Mouse (Mus musculus): ENCODE measurements around the gene 3110001I22Rik. TPM values are rescaled to one million over a fixed set of nuclear protein-coding genes. Genes with fewer than 3 reads are reported as not detected.
"Not testable (repeated sequence)": the region's sequence is repeated elsewhere in the genome, so short reads cannot be mapped to it uniquely, and the experiment has no call there.

The 3110001I22Rik gene
- total RNA-seq (2021) = 1 to 10 TPM; 2.5 to 3.8 TPM
- long read RNA-seq, experiment 1, partial matches to known transcripts = 0 of 4 reads
- long read RNA-seq, experiment 1, other reads (novel, unspliced or antisense) = 0 of 4 reads
- long read RNA-seq, experiment 2 = 0 reads

DNA sequence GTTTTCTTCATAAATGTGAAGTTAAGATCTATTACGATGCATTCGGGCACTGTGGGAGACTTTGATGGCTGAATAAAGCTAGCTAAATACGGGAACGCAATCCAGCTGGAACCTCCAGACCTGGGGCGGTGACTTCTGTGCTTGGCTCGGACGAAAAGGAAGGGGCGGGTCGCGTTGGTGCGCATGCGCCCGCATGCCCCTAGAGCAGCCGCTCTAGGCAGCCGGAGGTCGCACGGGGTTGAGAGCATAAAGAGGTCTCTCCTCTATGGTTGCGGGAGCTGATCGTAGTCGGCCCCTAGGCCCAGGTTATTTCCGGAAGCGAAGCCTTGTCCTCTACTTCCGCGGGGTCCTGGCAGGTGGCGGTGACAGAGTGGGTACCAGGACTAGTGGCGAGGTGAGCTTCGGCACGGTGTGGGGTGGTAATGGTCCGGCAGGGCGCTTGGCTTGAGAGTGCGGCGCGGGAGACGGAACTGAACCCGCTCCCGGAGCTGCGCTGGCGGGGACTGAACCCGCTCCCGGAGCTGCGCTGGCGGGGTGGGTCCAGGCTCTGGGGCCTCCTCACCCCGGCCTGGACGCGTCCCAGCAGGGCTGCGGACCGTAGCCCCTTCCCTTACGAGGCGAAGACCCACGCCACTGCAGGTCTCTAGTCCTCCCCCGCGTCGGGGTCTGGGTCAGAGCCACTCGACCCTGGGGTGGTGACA lies at the start of gene 3110001I22Rik, which contains the start of gene Bfar:
Gene 3110001I22Rik (plus strand): TSS at position 245 of the 701 bp plus-strand sequence.
Gene Bfar (plus strand): TSS at position 174 of the 701 bp plus-strand sequence.
- DNase-seq = peak; percentile 90 to 93
- intact Hi-C loops (cut with DNase I) = no loop called here

DNA sequence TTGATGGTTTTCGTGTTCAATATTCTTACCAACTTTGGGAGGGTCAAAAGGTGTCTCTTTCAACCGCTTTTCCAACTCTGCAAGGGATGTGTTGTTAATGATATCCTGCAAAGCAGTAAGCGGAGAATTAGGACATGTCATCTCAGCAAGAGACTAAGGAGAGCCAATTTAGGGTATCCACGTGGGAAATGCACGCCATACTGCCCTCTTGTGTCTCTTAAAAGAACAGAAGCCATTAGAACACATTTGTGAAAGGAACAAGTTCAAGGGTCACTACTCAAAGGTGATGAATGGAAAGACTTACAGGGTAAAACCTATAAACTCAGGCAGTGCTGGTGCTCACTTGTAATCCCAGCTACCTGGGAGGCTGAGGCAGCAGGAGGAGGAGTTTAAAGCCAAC lies 43.4 kb upstream of the 3110001I22Rik start:
- intact Hi-C loops (cut with DNase I) = loop anchor here (5.0 to 10.0 kb wide), 2 partner anchors 96 to 514 kb away; no protein-coding TSS in a partner anchor
- peak in 1 of 2 experiments; percentile 9 for DNase-seq

GRCm38 (mm10) chr16:13638198-13638597 lies 33.5 kb upstream of the 3110001I22Rik start:
- DNase-seq; intact Hi-C loops (cut with DNase I): not testable (repeated sequence)

DNA sequence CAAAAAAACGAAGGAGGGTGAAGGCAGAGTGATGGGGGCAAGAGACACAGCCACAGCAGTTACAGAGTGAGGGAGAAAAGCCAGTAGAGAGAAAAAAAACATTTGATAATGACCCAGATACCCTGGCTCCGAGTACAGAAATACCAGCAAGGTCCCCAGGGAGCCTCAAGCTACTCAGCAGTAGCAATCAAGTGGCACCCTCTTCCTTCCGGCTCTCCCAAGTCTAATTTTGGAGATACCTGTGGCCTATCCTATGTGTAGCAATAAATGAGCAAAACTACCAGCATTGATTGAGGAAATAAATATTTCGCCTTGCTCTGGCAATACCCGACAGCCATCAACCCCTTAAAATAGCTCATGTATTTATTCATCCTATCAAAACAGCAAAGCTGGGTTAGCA lies 32.2 kb upstream of the 3110001I22Rik start:
- DNase-seq = no peak
- intact Hi-C loops (cut with DNase I) = no loop called here

GRCm38 (mm10) chr16:13640064-13640463 lies 31.7 kb upstream of the 3110001I22Rik start:
- intact Hi-C loops (cut with DNase I) = loop anchor here (5.0 kb wide), 1 partner anchor 92 kb away; the partner anchor contains the start of gene Pla2g10
- peak in 1 of 2 experiments; percentile 18 for DNase-seq

DNA sequence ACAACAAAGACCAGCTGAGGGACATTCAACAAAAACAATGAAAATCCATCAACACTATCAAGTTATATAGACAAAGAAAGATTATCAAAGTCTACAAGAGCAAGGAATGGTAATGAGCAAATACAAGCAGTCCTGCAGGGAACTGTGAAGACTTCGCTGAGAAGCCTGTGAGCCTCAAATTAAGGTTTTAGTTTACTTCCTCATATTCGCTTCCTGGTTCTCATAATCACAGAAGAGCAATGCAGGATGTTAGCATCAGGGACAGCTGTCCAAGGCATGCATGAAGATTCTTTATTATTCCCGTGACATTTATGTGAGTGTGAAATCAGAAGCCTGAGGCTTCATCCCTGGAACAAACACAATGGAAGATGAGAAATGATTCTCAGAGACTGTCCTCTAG lies 27.3 kb upstream of the 3110001I22Rik start:
- no peak for DNase-seq
- intact Hi-C loops (cut with DNase I) = loop anchor here (5.0 kb wide), 1 partner anchor 88 kb away; the partner anchor contains the start of gene Pla2g10

DNA sequence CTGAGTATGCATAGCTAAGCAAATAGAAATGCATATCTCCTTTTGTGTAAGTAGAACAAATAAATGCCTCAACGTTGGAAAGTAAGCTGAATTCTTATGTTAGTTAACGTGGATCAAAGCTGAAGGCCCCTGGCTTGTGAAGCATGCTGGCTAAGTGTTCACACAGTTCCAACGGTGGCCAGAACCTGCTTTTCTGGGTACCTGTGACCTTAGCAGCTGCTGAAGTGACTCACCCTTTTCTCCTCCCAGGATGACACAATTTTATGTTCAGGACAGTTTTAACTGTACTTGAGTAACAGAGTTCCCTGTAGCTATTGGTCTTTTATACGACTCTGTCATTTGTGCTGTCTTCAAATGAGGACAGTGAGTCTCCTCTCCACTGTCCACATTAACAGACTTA lies 25.8 kb upstream of the 3110001I22Rik start:
- no peak for DNase-seq
- intact Hi-C loops (cut with DNase I) = no loop called here

DNA sequence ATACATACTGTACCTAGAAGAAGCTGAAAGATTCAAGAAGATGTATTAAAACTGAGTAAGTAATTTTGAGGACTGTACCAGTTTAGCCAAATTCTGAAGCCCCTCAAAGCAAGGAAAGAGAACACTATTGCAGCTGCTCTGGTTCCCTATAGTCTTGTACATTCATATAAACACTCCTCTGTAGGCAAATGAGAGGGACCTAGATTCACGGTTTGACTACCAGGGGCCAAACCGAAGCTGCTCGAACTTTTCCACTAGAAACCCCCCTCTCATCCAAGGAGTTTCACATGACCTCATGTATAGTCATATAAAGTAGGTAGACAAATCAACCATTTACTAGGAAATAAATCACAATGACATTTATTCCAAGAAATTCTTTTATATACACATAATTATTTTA lies 12.8 kb upstream of the 3110001I22Rik start:
- intact Hi-C loops (cut with DNase I) = no loop called here
- no peak for DNase-seq

DNA sequence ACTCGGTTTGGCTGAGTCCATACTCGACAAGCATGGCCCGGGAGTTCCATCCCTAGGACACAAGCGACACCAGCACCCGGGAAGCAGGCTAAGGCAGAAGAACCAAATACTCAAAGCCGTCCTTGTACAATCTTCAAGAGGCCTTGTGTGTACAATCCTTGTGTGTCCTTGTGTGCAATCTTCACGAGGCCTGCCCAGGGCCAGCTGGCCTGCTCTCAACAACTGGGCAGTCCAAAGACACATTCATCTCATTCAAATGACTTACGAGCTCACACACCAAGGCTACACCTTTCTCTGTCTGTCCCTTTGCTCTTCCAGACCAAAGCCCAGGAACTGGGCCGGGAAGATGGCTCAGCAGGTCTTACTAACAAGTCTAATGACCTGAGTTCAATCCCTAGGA lies 11.0 kb upstream of the 3110001I22Rik start:
- no peak for DNase-seq
- intact Hi-C loops (cut with DNase I) = loop anchor here (10.0 kb wide), 1 partner anchor 494 kb away; no protein-coding TSS in a partner anchor

GRCm38 (mm10) chr16:13667878-13668343 lies 3.8 kb upstream of the 3110001I22Rik start, which contains the start of gene Parn:
TSS of gene Parn (minus strand) at chr16:13668170.
- intact Hi-C loops (cut with DNase I) = loop anchor here (10.0 kb wide), 1 partner anchor 487 kb away; no protein-coding TSS in a partner anchor
- peak; percentile 93 to 94 for DNase-seq

DNA sequence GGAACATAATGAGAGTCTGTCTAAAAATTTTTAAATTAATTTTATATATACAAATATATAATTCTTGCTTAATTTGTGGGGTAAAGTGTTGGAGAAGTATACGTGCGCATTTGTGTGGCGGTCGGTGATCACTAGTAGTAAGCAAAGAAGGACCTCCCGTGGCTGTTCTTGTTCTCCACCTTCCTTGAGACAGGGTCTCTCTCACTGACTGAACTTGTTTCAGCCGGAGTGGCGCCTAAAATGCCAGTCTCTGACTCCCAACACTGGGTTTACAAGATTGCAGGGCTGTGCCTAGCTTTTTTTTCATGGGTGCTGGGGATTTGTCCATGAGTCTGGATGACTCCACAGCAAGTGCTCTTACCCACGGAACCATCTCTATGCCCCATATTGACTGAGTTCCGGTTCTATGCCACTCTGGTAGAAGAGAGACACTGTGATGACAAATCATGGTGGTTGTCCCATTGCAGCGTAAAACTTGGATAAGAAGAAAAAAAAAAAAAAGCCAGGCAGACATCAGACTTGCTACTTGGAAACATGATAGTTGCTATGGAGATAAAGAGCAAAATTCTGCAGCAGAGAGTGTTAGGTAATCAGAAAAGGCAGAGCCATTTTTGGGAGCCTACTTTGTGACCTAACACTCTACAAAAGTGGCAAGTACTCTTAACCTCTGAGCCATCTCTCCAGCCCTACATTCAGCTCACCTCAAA lies 3.2 kb upstream of the 3110001I22Rik start:
- no peak for DNase-seq
- intact Hi-C loops (cut with DNase I) = loop anchor here (10.0 kb wide), 1 partner anchor 486 kb away; no protein-coding TSS in a partner anchor

- no peak for DNase-seq
- intact Hi-C loops (cut with DNase I) = loop anchor here (10.0 kb wide), 1 partner anchor 486 kb away; no protein-coding TSS in a partner anchor
Observed at GRCm38 (mm10) chr16:13669282-13669681, 2.4 kb upstream of the 3110001I22Rik start.

GRCm38 (mm10) chr16:13670896-13671295 lies 833 bp upstream of the 3110001I22Rik start:
- intact Hi-C loops (cut with DNase I); DNase-seq: not testable (repeated sequence)

- peak; percentile 57 to 75 for DNase-seq
- intact Hi-C loops (cut with DNase I) = no loop called here
Observed at GRCm38 (mm10) chr16:13672386-13672898, 713 bp downstream of the 3110001I22Rik start.

- intact Hi-C loops (cut with DNase I) = no loop called here
- no peak for DNase-seq
Observed at GRCm38 (mm10) chr16:13673114-13673513, 1.4 kb downstream of the 3110001I22Rik start.

GRCm38 (mm10) chr16:13674511-13674910 lies 2.8 kb downstream of the 3110001I22Rik start:
- DNase-seq = no peak
- intact Hi-C loops (cut with DNase I) = no loop called here

- DNase-seq = no peak
- intact Hi-C loops (cut with DNase I) = no loop called here
Observed at GRCm38 (mm10) chr16:13678601-13679319, 7.0 kb downstream of the 3110001I22Rik start.

DNA sequence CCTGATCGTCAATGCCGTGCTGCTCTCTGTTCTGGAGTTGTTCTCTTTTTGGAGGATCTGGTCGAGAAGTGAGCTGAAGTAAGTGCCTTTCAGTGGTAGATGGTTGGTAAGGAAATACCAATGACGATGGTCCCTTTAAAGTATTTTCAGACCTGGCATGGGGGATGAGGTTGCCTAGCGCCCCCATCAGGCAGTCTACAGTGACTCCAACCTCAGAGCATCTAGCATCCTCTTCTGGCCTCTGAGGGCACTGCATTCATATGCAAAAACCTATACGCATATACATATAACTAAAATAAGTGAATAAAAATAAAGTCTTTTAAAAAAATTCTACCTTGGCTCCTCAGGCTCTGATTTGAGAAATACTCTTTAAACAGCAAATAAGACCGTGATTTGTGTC lies 27.3 kb downstream of the 3110001I22Rik start:
- intact Hi-C loops (cut with DNase I) = no loop called here
- DNase-seq = no peak

- intact Hi-C loops (cut with DNase I) = no loop called here
- peak; percentile 6 to 9 for DNase-seq
Observed at GRCm38 (mm10) chr16:13702184-13702583, 30.5 kb downstream of the 3110001I22Rik start.

GRCm38 (mm10) chr16:13704676-13705075 lies 32.9 kb downstream of the 3110001I22Rik start:
- no peak for DNase-seq
- intact Hi-C loops (cut with DNase I) = no loop called here
